Mouse (Mus musculus) thymus, adult 2 months (tissue): ENCODE data around the gene Sprr2k. TPM values are rescaled to one million over a fixed set of nuclear protein-coding genes. Genes with fewer than 3 reads are reported as not detected.

ENCODE experiments used
- DNase-seq: peaks from one replicate; pipeline ENCODE4 v3.0.0; 2021
- H3K27ac ChIP-seq: fragments of 200-500 bp; 2 replicates; pipeline ENCODE4 v1.5.1; 2012; ENCODE audit warnings: low read length, control low read depth; ENCODE audit not compliant: control insufficient read depth, insufficient read depth
- H3K27me3 ChIP-seq: fragments of 200-500 bp; 2 replicates; pipeline ENCODE4 v1.6.1; 2012; ENCODE audit warnings: mild to moderate bottlenecking, low read length, moderate library complexity, mixed read lengths; ENCODE audit not compliant: control insufficient read depth, insufficient read depth
- H3K36me3 ChIP-seq: fragments of 200-500 bp; 2 replicates; pipeline ENCODE4 v1.6.1; 2012; ENCODE audit warnings: mild to moderate bottlenecking, low read length, moderate library complexity; ENCODE audit not compliant: control insufficient read depth, insufficient read depth
- H3K4me1 ChIP-seq: fragments of 200-500 bp; replicated peaks from 2 replicates; pipeline ENCODE4 v1.6.1; 2012; ENCODE audit warnings: low read length; ENCODE audit not compliant: control insufficient read depth, insufficient read depth
- H3K4me3 ChIP-seq: fragments of 200-500 bp; 2 replicates; pipeline ENCODE4 v1.5.1; 2012; ENCODE audit warnings: mild to moderate bottlenecking, low read length, control low read depth, moderate library complexity; ENCODE audit not compliant: control insufficient read depth, insufficient read depth
- CTCF ChIP-seq: fragments of 200-500 bp; IDR thresholded peaks from 2 replicates; pipeline ENCODE4 v1.5.1; 2012; ENCODE audit warnings: mild to moderate bottlenecking, control low read depth, low read length, moderate library complexity, borderline replicate concordance; ENCODE audit not compliant: control insufficient read depth, poor library complexity, insufficient read depth; ENCODE audit errors: extremely low read depth
- POLR2A ChIP-seq: fragments of 200-500 bp; IDR thresholded peaks from 2 replicates; pipeline ENCODE4 v1.6.1; 2012; ENCODE audit warnings: mild to moderate bottlenecking, low read length, control low read depth, moderate library complexity; ENCODE audit not compliant: control insufficient read depth, poor library complexity, insufficient read depth; ENCODE audit errors: extremely low read depth
- WGBS: fragments of 180-500 bp; shearing (Covaris S2); methylation state at CpG from one replicate; pipeline ENCODE4 v1.1.7; 2018; 5-methylcytosine and 5-hydroxymethylcytosine counted together
- polyA plus RNA-seq: library from polyadenylated mRNA; depleted of rRNA; stranded (reverse); fragments of >200 nt; gene quantifications from 2 replicates; pipeline ENCODE4 v1.2.3, GENCODE M21; 2012; rRNA removed

Gene Sprr2k
- polyA plus RNA-seq = not detected in 2 replicates

DNA sequence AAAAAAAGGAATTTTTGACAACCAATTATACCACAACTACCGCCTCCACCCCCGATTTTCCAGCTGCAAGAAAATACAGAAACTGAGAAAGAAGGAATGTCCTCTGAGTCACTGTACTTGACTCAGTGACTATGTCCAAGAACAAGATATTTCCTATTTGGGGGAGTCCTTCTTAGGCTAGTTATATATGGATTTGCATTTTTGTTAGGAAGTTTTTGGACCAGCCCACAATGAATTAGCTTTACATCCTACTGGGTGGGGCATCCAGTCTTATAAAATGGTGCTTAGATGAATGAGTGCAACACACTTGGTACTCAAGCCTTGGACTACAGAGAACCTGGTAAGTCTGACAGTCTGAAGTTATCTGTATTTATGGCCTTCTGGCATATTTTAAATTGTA, at the start of gene Sprr2k:
Gene Sprr2k, plus strand, starts transcription at position 301 of the 400 bp plus-strand sequence.
- TF ChIP-seq POLR2A (no peak), CTCF (no peak)
- Histone ChIP-seq H3K36me3 (no peaks in the 10 kb centered on the region), H3K4me3 (no peak within 1 kb of the TSS), H3K4me1 (no peaks in the 10 kb centered on the region), H3K27ac (no peak within 1 kb of the TSS), H3K27me3 (no peaks in the 10 kb centered on the region)
- WGBS = 95% methylated on average over 2 of the region's 2 CpGs
- no peak for DNase-seq

DNA sequence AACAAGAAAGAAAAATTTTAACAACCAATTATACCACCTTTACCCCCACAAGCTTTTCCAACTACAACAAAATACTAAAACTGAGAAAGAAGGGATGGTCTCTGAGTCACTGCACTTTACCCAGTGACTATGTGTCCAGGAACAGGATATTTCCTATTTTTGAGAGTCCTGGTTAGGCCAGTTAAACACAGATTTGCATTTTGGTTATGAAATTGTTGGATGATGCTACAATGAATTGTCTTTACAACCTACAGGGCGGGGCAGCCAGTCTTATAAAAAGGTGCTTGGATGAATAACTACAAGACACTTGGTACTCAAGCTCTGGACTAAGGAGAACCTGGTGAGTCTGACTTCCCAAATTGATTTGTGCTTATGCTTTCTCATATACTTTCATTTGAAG, 47.0 kb upstream of the Sprr2k start, which contains the start of gene Sprr2h:
Gene Sprr2h, plus strand, starts transcription at position 301 of the 400 bp plus-strand sequence.
- H3K27ac ChIP-seq = no peak within 1 kb of the TSS
- no peaks in the 10 kb centered on the region for H3K36me3 ChIP-seq
- H3K4me3 ChIP-seq = no peak within 1 kb of the TSS
- no peak for DNase-seq
- TF ChIP-seq POLR2A = no peak
- 90% methylated on average over 1 of the region's 1 CpGs for WGBS
- no peaks in the 10 kb centered on the region for H3K4me1 ChIP-seq
- H3K27me3 ChIP-seq = no peaks in the 10 kb centered on the region

GRCm38 (mm10) chr3:92394301-92394700, 38.1 kb upstream of the Sprr2k start:
- WGBS = 24% methylated on average over 1 of the region's 1 CpGs
- no peak overlapping the region for H3K27ac ChIP-seq
- H3K4me3 ChIP-seq = no peak overlapping the region
- no peaks in the 10 kb centered on the region for H3K4me1 ChIP-seq
- DNase-seq = no peak
- TF ChIP-seq POLR2A (no peak), CTCF (no peak)
- H3K27me3 ChIP-seq = no peaks in the 10 kb centered on the region
- H3K36me3 ChIP-seq = no peaks in the 10 kb centered on the region

- 96% methylated on average over 2 of the region's 2 CpGs for WGBS
- no peak for DNase-seq
- Histone ChIP-seq H3K4me1 (no peaks in the 10 kb centered on the region), H3K27me3 (no peaks in the 10 kb centered on the region), H3K36me3 (no peaks in the 10 kb centered on the region), H3K27ac (no peak within 1 kb of the TSS), H3K4me3 (no peak within 1 kb of the TSS)
- TF ChIP-seq POLR2A (no peak), CTCF (no peak)
These were observed 24.7 kb upstream of the Sprr2k start, which contains the start of gene Sprr2i for GRCm38 (mm10) chr3:92407691-92408090. Gene Sprr2i (plus strand): TSS chr3:92407991.

GRCm38 (mm10) chr3:92417782-92418181, 14.6 kb upstream of the Sprr2k start, which contains the start of gene Sprr2j-ps:
Gene Sprr2j-ps (plus strand): TSS chr3:92418082.
- 92% methylated on average over 2 of the region's 2 CpGs for WGBS
- H3K4me3 ChIP-seq = no peak within 1 kb of the TSS
- no peaks in the 10 kb centered on the region for H3K27me3 ChIP-seq
- H3K4me1 ChIP-seq = no peaks in the 10 kb centered on the region
- TF ChIP-seq POLR2A (no peak), CTCF (no peak)
- no peak within 1 kb of the TSS for H3K27ac ChIP-seq
- no peaks in the 10 kb centered on the region for H3K36me3 ChIP-seq
- DNase-seq = no peak

- WGBS = 95% methylated on average over 6 of the region's 6 CpGs
- no peak for TF ChIP-seq POLR2A
- TF ChIP-seq CTCF = no peak
These were observed 3.1 kb upstream of the Sprr2k start, which contains the start of gene Gm9774 for GRCm38 (mm10) chr3:92429323-92429722. Gene Gm9774 (minus strand): TSS chr3:92429423.

GRCm38 (mm10) chr3:92438689-92439088, 6.3 kb downstream of the Sprr2k start, which contains the start of gene Sprr1b:
Gene Sprr1b (minus strand): TSS chr3:92438789.
- WGBS = 95% methylated on average over 3 of the region's 3 CpGs
- no peak within 1 kb of the TSS for H3K4me3 ChIP-seq
- H3K27ac ChIP-seq = no peak within 1 kb of the TSS
- no peaks in the 10 kb centered on the region for H3K4me1 ChIP-seq
- no peak for TF ChIP-seq CTCF
- no peaks in the 10 kb centered on the region for H3K27me3 ChIP-seq
- H3K36me3 ChIP-seq = no peaks in the 10 kb centered on the region
- DNase-seq = no peak

More at GRCm38 (mm10) chr3:92429323-92429722, 3.1 kb upstream of the Sprr2k start, which contains the start of gene Gm9774:
- no peaks in the 10 kb centered on the region for H3K27me3 ChIP-seq
- no peaks in the 10 kb centered on the region for H3K36me3 ChIP-seq
- no peaks in the 10 kb centered on the region for H3K4me1 ChIP-seq
- no peak within 1 kb of the TSS for H3K4me3 ChIP-seq
- DNase-seq = no peak
- H3K27ac ChIP-seq = no peak within 1 kb of the TSS
